Mouse (Mus musculus) neural tube, embryonic 10.5 days (tissue): Measurements from ENCODE around the gene Grip1.

Experiments
- DNase-seq: peaks from one replicate; pipeline ENCODE4 v3.0.0-alpha.2; 2017; ENCODE audit warnings: low spot score; ENCODE audit errors: extremely low spot score

The Grip1 gene

GRCm38 (mm10) chr10:119453431-119454105 is at the start of gene Grip1:
TSS of gene Grip1 (plus strand) at chr10:119453830.
- peak; percentile 82 for DNase-seq

- no peak for DNase-seq
Measured at GRCm38 (mm10) chr10:119405103-119405502, 48.5 kb upstream of the Grip1 start.

DNA sequence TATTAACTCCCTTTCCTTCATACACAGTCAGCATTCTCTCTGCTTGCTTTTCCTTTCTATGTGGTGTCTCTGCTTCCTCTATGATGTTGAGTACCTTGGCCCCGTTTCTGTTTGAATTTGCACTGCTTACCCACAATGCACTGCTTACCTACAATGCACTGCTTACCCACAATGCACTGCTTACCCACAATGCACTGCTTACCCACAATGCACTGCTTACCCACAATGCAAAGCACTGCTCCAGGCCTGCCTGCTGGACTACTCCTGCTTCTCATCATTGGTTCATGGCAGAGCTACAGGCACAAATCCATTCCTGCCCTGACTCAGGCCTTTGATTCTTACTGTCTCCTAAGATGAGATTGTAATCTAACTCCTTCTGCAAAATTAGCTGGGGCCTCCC is 48.0 kb upstream of the Grip1 start:
- no peak for DNase-seq

DNA sequence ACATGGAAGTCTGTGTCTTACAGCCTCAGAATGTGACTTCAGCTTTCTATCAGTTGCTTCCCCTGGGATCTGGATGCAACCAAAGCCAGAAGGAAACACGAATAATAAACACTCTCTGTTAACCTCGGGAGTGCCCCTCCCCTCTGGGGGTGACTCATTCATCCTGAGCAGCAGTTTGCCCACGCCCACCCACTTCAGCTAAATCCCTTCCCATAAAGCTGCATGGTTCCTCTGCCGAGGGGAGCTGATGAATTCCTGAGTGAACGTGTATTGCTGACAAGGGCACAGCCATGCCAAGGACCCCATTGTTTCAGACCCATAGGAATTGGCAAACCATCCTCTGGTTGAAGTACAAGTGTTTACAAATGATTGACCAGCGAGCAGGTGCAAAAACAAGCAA is 45.3 kb upstream of the Grip1 start:
- DNase-seq: no peak

GRCm38 (mm10) chr10:119413238-119413637 is 40.4 kb upstream of the Grip1 start:
- no peak for DNase-seq

GRCm38 (mm10) chr10:119415106-119415505 is 38.5 kb upstream of the Grip1 start:
- DNase-seq: no peak

- DNase-seq: no peak
Measured at GRCm38 (mm10) chr10:119421418-119421817, 32.2 kb upstream of the Grip1 start.

DNA sequence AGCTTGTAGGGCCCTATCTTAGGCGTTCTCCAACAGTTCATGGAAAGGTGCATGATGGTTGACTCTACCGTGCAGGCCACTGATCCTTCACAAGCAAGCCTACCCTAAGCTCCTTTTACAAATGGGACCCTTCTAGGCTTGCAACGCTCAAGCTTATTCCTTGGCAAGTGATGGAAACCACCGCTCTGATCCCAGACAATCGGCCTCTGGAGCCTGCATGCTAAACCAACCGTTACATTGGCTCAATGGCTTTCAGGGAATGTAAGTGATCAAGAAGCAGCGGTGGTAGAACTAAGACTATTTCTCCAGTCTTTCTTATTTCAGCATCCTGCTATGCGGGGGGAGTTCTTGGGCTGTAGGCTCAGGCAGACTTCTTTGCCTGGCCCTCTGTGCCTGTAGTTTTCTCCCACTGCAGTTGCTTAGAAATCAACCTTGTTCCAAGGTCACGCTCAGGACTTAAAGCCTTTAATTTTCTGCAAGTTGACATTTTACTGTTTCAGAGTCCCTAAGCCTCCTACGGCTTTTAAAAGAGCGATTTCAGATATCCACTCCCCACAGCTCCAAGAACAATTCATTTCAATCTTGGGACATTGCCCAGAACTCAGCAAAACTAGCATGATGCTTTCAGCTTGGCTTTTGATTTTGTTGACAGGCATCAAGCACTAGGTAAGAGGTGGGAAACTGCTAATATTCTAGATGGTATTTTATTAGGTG is 29.7 kb upstream of the Grip1 start:
- DNase-seq: no peak

- no peak for DNase-seq
Measured at GRCm38 (mm10) chr10:119427653-119428052, 26.0 kb upstream of the Grip1 start.

DNA sequence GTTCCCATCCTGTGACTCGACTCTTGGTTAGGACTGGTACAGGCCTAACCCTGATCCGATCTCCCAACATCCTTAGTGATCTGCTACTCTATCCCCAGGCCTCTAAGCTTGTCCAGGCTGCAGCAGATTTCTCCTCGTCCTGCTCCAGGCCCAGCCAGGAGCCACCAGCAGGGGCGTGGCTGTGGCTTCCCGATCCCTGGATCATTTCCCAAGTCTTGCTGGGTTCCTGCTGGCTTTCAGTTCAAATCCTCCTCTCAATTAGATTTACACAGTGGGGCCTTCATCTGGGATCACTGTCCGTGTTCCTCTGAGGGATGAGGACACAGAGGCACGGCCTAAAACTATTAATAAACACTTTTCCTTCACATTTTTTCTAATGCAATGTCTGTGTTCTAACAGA is 25.5 kb upstream of the Grip1 start:
- DNase-seq: no peak

DNA sequence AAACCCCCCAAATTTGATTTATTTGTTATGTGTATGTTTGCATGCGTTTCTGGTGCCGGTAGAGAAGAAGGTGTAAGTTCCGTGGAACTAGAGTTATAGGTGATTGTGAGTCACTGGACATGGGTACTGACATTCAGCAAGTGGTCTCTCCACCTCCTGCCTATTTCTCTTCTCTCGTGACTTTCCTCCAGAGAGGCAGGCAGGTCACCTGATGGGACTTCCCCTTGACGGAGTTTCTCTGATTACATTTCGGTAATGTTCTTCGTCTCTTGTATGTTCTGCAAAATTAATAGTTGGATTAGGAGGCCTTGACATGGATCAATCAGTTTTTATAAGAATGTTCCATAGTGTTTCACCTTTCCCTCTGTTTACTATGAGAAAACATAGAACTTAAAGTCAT is 23.4 kb upstream of the Grip1 start:
- no peak for DNase-seq

GRCm38 (mm10) chr10:119431801-119432200 is 21.8 kb upstream of the Grip1 start:
- no peak for DNase-seq

DNA sequence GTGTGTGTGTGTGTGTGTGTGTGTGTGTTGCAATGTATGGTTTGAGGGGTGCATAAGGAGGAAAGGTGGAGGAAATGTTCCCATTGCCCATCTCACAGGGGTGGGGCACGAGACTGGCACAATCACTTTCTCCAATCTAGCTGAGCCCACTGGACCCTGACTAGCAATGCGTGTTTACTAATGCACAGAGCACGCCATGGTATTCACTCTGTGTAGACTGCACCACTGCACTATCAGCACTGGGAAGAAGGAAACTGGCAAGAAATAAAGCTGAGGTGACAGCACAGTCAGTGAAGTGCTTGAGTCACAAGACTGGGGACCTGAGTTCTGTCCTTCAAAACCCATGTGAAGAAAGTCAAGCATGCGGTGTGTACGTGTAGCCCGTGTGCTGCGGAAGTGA is 17.8 kb upstream of the Grip1 start:
- no peak for DNase-seq

DNA sequence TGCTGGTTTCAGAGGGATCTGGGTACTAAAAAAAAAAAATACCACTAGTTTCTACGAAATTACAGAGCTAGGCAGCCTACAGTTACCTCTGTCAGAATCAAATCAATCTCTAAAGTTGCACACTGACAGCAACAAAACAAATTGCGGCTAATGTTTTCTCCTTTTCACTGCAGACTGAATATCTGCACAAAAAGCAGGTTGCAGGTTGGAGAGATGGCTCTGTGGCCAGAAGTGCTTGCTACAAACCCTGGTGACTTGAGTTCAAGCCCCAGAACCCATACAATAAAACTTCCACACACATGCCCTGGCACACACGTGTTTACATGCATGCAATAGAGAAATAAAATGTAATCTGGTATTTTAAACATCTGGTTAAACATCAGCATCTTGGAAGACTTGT is 16.3 kb upstream of the Grip1 start:
- no peak for DNase-seq

GRCm38 (mm10) chr10:119441743-119442142 is 11.9 kb upstream of the Grip1 start:
- no peak for DNase-seq

- no peak for DNase-seq
Measured at GRCm38 (mm10) chr10:119447392-119447914, 6.2 kb upstream of the Grip1 start.

DNA sequence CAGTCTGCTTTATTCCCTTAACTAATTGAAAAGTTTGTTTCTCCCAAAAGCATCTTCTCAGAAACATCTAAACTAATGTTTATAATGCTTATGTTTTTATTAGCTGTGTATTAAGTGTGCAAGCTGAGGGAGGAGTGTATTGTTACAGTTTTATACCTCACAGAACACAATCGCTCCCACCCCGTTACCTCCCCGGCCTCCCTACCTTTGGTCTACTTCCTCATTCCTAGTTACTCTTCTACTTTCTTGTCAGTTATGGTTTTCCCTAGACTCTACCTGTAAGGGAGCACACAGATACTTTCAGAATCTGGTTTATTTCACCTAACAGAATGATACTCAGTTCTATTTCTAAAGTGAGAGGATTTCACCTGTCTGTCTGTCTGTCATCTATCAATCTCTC is 5.7 kb upstream of the Grip1 start:
- DNase-seq: no peak

GRCm38 (mm10) chr10:119452698-119453097 is 932 bp upstream of the Grip1 start:
- DNase-seq: no peak

GRCm38 (mm10) chr10:119454106-119454667 is 557 bp downstream of the Grip1 start:
- DNase-seq: no peak

DNA sequence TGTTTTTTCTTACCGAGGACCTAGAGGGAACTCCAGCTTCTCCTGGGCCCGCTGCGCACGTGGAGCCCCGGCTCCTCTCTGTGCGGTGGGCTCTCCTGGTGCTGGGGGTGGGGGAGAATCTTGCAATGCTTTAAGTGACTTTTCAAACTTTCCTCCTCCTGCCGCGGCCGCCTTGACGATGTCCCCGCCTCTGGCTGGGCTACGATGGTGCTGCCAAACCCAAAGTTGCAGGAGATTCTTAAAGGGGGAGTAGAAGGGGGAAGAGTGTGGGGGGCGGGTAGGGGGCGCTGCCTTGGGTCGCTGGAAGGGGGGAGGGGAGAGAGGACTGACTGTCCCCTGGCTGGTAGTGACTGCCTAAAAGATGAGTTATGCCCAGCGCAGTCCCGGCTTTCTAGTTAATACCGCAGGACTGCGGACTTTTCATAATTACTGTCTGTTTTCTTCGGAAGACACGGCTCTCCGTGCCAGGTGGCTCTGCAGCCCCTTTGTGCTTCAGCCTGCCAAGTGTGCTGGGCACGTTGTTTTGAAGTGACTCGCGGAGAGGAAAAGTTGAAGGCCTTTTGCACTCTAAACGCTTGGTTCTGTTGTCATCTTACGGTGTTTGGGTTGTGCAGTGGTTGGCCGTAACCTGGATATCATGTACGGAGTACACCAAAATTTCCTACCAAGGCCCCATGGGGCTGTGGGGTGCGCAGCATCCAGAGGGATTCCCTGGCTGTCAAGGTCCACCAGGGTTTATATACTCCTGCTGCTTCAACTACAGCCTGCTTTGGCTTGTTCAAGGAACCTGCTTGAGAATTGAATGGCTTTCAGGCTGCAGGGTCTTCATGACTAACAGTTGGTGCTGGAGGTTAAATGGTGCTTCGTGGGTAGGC is 1.3 kb downstream of the Grip1 start:
- DNase-seq: peak; percentile 63

- no peak for DNase-seq
Measured at GRCm38 (mm10) chr10:119455543-119455940, 1.9 kb downstream of the Grip1 start.

DNA sequence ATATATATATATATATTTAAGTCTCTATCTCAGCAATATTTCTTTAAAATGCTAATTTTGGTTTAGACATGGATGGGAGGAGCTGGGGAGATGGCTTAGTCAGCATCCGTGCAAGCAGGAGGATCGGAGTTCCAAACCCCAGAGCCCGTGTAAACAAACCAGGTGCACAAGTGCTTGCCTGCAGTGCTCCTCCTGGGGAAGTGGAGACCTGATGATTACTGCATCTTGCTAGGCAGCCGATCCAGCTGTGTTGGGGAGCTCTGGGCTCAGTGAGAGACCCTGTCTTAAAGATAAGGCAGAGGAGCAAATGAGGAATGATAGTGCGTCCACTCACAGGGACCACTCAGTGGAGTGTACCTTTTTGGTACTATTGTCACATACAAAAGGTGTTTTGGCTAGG is 3.5 kb downstream of the Grip1 start:
- DNase-seq: no peak
